Mouse (Mus musculus) midbrain, embryonic 12.5 days (tissue): ENCODE results near the gene Adh5. TPM values are rescaled to one million over a fixed set of nuclear protein-coding genes. Genes with fewer than 3 reads are reported as not detected.
A peak's percentile ranks its signal among the peaks of the same experiment; 100 is the strongest.
"Not testable (repeated sequence)": the region's sequence is repeated elsewhere in the genome, so short reads cannot be mapped to it uniquely, and the experiment has no call there.

Source experiments
- ATAC-seq: fragments of 200-750 bp; cut with Nextera tagmentation; 2 replicates; pipeline ENCODE4 v1.8.0; 2017; ENCODE audit warnings: low read depth, moderate TSS enrichment, moderate library complexity; ENCODE audit not compliant: low FRiP score
- H3K27ac ChIP-seq: fragments of 300-500 bp; sonication (generic); replicated peaks from 2 replicates; pipeline ENCODE4 v1.5.1; 2016; ENCODE audit warnings: mild to moderate bottlenecking
- H3K27me3 ChIP-seq: fragments of 300-500 bp; sonication (generic); 2 replicates; pipeline ENCODE4 v1.6.1; 2016; ENCODE audit warnings: mild to moderate bottlenecking
- H3K36me3 ChIP-seq: fragments of 300-500 bp; sonication (generic); 2 replicates; pipeline ENCODE4 v1.6.1; 2016
- H3K4me1 ChIP-seq: fragments of 300-500 bp; sonication (generic); 2 replicates; pipeline ENCODE4 v1.6.1; 2016
- H3K4me2 ChIP-seq: fragments of 300-500 bp; sonication (generic); replicated peaks from 2 replicates; pipeline ENCODE4 v1.6.1; 2016; ENCODE audit warnings: mild to moderate bottlenecking, moderate library complexity
- H3K4me3 ChIP-seq: fragments of 300-500 bp; sonication (generic); 2 replicates; pipeline ENCODE4 v1.5.1; 2016; ENCODE audit warnings: mild to moderate bottlenecking
- H3K9ac ChIP-seq: fragments of 300-500 bp; sonication (generic); replicated peaks from 2 replicates; pipeline ENCODE4 v1.6.1; 2016; ENCODE audit warnings: mild to moderate bottlenecking, moderate library complexity
- H3K9me3 ChIP-seq: fragments of 300-500 bp; sonication (generic); 2 replicates; pipeline ENCODE4 v1.6.1; 2016; ENCODE audit warnings: mild to moderate bottlenecking
- WGBS: fragments of 180-500 bp; shearing (Covaris S2); methylation state at CpG from one replicate; pipeline ENCODE4 v1.1.7; 2016; 5-methylcytosine and 5-hydroxymethylcytosine counted together
- polyA plus RNA-seq: library from polyadenylated mRNA; unstranded; fragments of >200 nt; fragmentation: Nextera tagmentation; extraction: Ambion mirVana; gene quantifications from 2 replicates; pipeline ENCODE4 v1.2.1, GENCODE M21; 2016

Adh5 gene
- polyA plus RNA-seq, 1 experiment from 2014 or later: 245 TPM

DNA sequence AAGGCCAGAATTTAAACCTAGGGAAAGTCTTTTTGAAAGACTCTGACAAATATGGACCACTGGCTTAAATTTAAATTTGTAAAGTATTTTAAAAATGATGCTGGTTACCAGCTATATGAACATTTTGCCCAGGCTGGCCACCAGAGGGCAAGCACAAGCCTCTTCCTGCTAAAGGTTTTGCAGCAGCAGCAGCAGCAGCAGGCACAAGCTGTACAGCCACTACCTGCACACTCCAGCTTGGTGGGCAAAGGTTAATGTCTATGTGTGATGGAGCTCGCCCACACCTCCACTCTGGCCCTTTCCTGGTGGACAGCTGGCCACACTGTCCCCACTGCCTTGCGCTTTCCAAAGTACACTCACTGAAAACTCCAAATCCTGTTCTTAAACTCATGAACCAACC is 20.2 kb downstream of the Adh5 start:
- ATAC-seq: no peak
- Histone ChIP-seq H3K4me2 (no peak overlapping the region), H3K4me1 (no peaks in the 10 kb centered on the region), H3K9ac (no peak overlapping the region), H3K27me3 (no peaks in the 10 kb centered on the region), H3K27ac (no peak overlapping the region), H3K9me3 (no peaks in the 10 kb centered on the region), H3K4me3 (no peak overlapping the region), H3K36me3 (peaks cover 82% of the 10 kb centered on the region)
- 88% methylated on average over 2 of the region's 2 CpGs for WGBS

GRCm38 (mm10) chr3:138463807-138464206 is 20.9 kb downstream of the Adh5 start:
- WGBS: 91% methylated on average over 6 of the region's 6 CpGs

DNA sequence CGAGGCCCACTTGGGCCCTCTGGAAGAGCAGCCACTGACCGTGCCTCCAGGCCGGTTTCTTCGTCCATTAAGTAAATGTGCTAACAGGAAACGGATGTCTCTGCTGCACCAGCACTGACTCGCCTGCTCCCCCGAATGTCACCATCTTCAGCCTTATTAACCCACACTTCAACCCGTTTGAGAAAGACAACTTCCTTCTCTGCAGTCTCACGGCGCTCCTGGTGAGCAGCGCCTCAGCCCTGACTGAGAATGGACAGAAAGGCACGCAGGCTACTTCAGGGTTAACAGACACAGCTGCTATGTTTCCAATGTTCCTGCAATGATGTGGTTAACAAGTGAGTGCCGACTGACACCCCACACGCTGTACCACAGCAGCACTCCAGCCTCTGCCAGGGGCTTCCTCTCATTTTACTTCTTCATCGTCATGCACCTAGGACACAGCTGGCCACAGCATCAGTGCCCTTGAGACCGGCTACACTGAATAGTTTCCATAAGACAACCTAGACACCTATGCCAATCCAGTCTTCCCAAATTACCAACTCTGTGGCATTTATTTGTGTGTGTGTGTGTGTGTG is 21.8 kb downstream of the Adh5 start:
- no peak for ATAC-seq
- Histone ChIP-seq H3K4me3 (no peak overlapping the region), H3K36me3 (peaks cover 83% of the 10 kb centered on the region), H3K27ac (no peak overlapping the region), H3K9ac (no peak overlapping the region), H3K27me3 (no peaks in the 10 kb centered on the region), H3K9me3 (no peaks in the 10 kb centered on the region), H3K4me1 (no peaks in the 10 kb centered on the region), H3K4me2 (no peak overlapping the region)
- 91% methylated on average over 16 of the region's 16 CpGs for WGBS

More at GRCm38 (mm10) chr3:138463807-138464206, 20.9 kb downstream of the Adh5 start:
- no peak for ATAC-seq
- H3K27ac ChIP-seq: no peak overlapping the region
- H3K36me3 ChIP-seq: peaks cover 82% of the 10 kb centered on the region
- no peaks in the 10 kb centered on the region for H3K27me3 ChIP-seq
- no peak overlapping the region for H3K9ac ChIP-seq
- H3K9me3 ChIP-seq: no peaks in the 10 kb centered on the region
- H3K4me3 ChIP-seq: no peak overlapping the region
- no peaks in the 10 kb centered on the region for H3K4me1 ChIP-seq
- H3K4me2 ChIP-seq: no peak overlapping the region

GRCm38 (mm10) chr3:138466656-138467055 is 23.8 kb downstream of the Adh5 start:
- WGBS: 94% methylated on average over 1 of the region's 1 CpGs
- H3K4me1 ChIP-seq, H3K4me3 ChIP-seq, H3K27ac ChIP-seq, H3K4me2 ChIP-seq, ATAC-seq, H3K9me3 ChIP-seq, H3K27me3 ChIP-seq, H3K9ac ChIP-seq: not testable (repeated sequence)
- peaks cover 81% of the 10 kb centered on the region for H3K36me3 ChIP-seq

GRCm38 (mm10) chr3:138471066-138471465 is 28.2 kb downstream of the Adh5 start:
- no peak for ATAC-seq
- H3K9ac ChIP-seq: no peak overlapping the region
- peaks cover 60% of the 10 kb centered on the region for H3K36me3 ChIP-seq
- no peak overlapping the region for H3K4me2 ChIP-seq
- no peaks in the 10 kb centered on the region for H3K27me3 ChIP-seq
- H3K27ac ChIP-seq: no peak overlapping the region
- no peaks in the 10 kb centered on the region for H3K9me3 ChIP-seq
- WGBS: 79% methylated on average over 3 of the region's 3 CpGs
- no peak overlapping the region for H3K4me3 ChIP-seq
- H3K4me1 ChIP-seq: no peaks in the 10 kb centered on the region

- WGBS: 96% methylated on average over 8 of the region's 8 CpGs
- H3K27ac ChIP-seq: no peak overlapping the region
- H3K27me3 ChIP-seq: no peaks in the 10 kb centered on the region
- H3K4me3 ChIP-seq: no peak overlapping the region
- no peak for ATAC-seq
- no peak overlapping the region for H3K9ac ChIP-seq
- peaks cover 21% of the 10 kb centered on the region for H3K36me3 ChIP-seq
- 0 out of 2 replicates have a peak, but pooled peaks cover 2% of the 10 kb centered on the region for H3K4me1 ChIP-seq
- H3K9me3 ChIP-seq: no peaks in the 10 kb centered on the region
- H3K4me2 ChIP-seq: no peak overlapping the region
Observed at GRCm38 (mm10) chr3:138479489-138479888, 36.6 kb downstream of the Adh5 start.

- 62% methylated on average over 14 of the region's 14 CpGs for WGBS
- H3K27me3 ChIP-seq: no peaks in the 10 kb centered on the region
- H3K36me3 ChIP-seq: peaks cover 33% of the 10 kb centered on the region
- H3K4me3 ChIP-seq: no peak overlapping the region
- ATAC-seq: no peak
- no peak overlapping the region for H3K9ac ChIP-seq
- H3K27ac ChIP-seq: no peak overlapping the region
- no peaks in the 10 kb centered on the region for H3K9me3 ChIP-seq
- H3K4me1 ChIP-seq: 0 out of 2 replicates have a peak, but pooled peaks cover 2% of the 10 kb centered on the region
- H3K4me2 ChIP-seq: no peak overlapping the region
Observed at GRCm38 (mm10) chr3:138481526-138482284, 38.8 kb downstream of the Adh5 start.

GRCm38 (mm10) chr3:138483240-138483639 is 40.3 kb downstream of the Adh5 start:
- Histone ChIP-seq H3K4me2 (no peak overlapping the region), H3K9me3 (no peaks in the 10 kb centered on the region), H3K27me3 (no peaks in the 10 kb centered on the region), H3K4me1 (peaks cover 11% of the 10 kb centered on the region), H3K9ac (no peak overlapping the region), H3K36me3 (peaks cover 35% of the 10 kb centered on the region), H3K27ac (no peak overlapping the region), H3K4me3 (no peak overlapping the region)
- ATAC-seq: no peak
- WGBS: 94% methylated on average over 2 of the region's 2 CpGs

- H3K9me3 ChIP-seq: no peaks in the 10 kb centered on the region
- WGBS: under 1% methylated on average over 60 of the region's 61 CpGs
- peak overlapping the region; percentile 88 for H3K9ac ChIP-seq
- H3K4me1 ChIP-seq: peaks cover 11% of the 10 kb centered on the region
- H3K27me3 ChIP-seq: no peaks in the 10 kb centered on the region
- H3K4me2 ChIP-seq: peak overlapping the region; percentile 71
- H3K4me3 ChIP-seq: peak overlapping the region; percentile 90
- peak; percentile 44; the same call in 1 of the 2 replicates for ATAC-seq
- peak overlapping the region; percentile 75 for H3K27ac ChIP-seq
- peaks cover 17% of the 10 kb centered on the region for H3K36me3 ChIP-seq
Observed at GRCm38 (mm10) chr3:138488584-138489326, 45.9 kb downstream of the Adh5 start.

GRCm38 (mm10) chr3:138489327-138490033 is 46.6 kb downstream of the Adh5 start, which contains the start of gene Metap1:
Gene Metap1 (minus strand): TSS chr3:138489515.
- Histone ChIP-seq H3K27me3 (no peaks in the 10 kb centered on the region), H3K4me2 (peak within 1 kb of the TSS; percentile 71), H3K36me3 (peaks cover 16% of the 10 kb centered on the region), H3K27ac (peak within 1 kb of the TSS; percentile 75), H3K9ac (peak within 1 kb of the TSS; percentile 88), H3K4me1 (peaks cover 11% of the 10 kb centered on the region), H3K4me3 (peak within 1 kb of the TSS; percentile 90), H3K9me3 (no peaks in the 10 kb centered on the region)
- peak; percentile 99 for ATAC-seq
- under 1% methylated on average over 58 of the region's 65 CpGs for WGBS

DNA sequence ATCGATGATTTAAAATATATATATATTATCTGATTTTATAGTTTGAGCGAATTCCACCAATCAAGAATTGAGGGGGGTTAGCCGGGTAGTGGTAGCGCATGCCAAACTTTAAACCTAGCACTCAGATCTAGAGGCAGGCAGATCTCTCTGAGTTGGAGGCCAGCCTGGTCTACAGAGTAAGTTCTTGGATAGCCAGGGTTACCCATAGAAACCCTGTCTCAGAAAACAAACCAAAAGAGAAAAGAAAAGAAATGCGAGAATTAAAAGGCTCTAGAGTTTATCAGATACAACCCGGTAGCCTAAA is 47.1 kb downstream of the Adh5 start:
- H3K36me3 ChIP-seq: peaks cover 11% of the 10 kb centered on the region
- peak overlapping the region; percentile 88; the same call in 1 of the 2 replicates for H3K9ac ChIP-seq
- H3K4me1 ChIP-seq: peaks cover 11% of the 10 kb centered on the region
- no peak overlapping the region for H3K27ac ChIP-seq
- peak overlapping the region; percentile 90 for H3K4me3 ChIP-seq
- H3K27me3 ChIP-seq: no peaks in the 10 kb centered on the region
- 36% methylated on average over 6 of the region's 6 CpGs for whole genome bisulfite sequencing
- no peaks in the 10 kb centered on the region for H3K9me3 ChIP-seq
- peak; percentile 13 for ATAC-seq
- H3K4me2 ChIP-seq: peak overlapping the region; percentile 71
